Comparison of ENCODE assay signal across 14 mouse cellular contexts in genomic region chr11:31355737-31356136, GRCm38 (mm10). TPM values are rescaled to one million over a fixed set of nuclear protein-coding genes. Genes with fewer than 3 reads are reported as not detected.
"Had no signal": no experiment of that assay in that cellular context is flagged by ENCODE, and none has a peak within 500 bp of the region (broad histone marks: within the 10 kb centered on the region; RNA-seq: fewer than 3 reads in every experiment).

No protein-coding gene starts in this region.

- H3K4me1 ChIP-seq: limb, embryonic 12.5 days; lung, embryonic 15.5 days; midbrain, embryonic 15.5 days; neural tube, embryonic 12.5 days; stomach, embryonic 15.5 days had no signal

- H3K9me3 ChIP-seq: limb, embryonic 12.5 days; lung, embryonic 15.5 days; midbrain, embryonic 15.5 days; neural tube, embryonic 12.5 days; stomach, embryonic 15.5 days had no signal

- ATAC-seq: midbrain, embryonic 15.5 days had no signal

- H3K27me3 ChIP-seq: limb, embryonic 12.5 days; lung, embryonic 15.5 days; midbrain, embryonic 15.5 days; neural tube, embryonic 12.5 days; stomach, embryonic 15.5 days had no signal

- H3K27ac ChIP-seq: layer of hippocampus, adult 2 months; limb, embryonic 12.5 days; lung, embryonic 15.5 days; midbrain, embryonic 15.5 days; neural tube, embryonic 12.5 days; stomach, embryonic 15.5 days had no signal

- DNase-seq: kidney, adult 11 months; kidney, postnatal 10 days; kidney, postnatal 4 days; lung, postnatal 36 days; right cerebral cortex, postnatal 14 days; thymus, postnatal 4 days had no signal

- H3K9ac ChIP-seq: limb, embryonic 12.5 days; lung, embryonic 15.5 days; midbrain, embryonic 15.5 days; neural tube, embryonic 12.5 days; stomach, embryonic 15.5 days had no signal

- H3K4me2 ChIP-seq: limb, embryonic 12.5 days; lung, embryonic 15.5 days; midbrain, embryonic 11.5 days; midbrain, embryonic 15.5 days; neural tube, embryonic 12.5 days; stomach, embryonic 15.5 days had no signal

- H3K36me3 ChIP-seq: limb, embryonic 12.5 days; lung, embryonic 15.5 days; midbrain, embryonic 15.5 days; neural tube, embryonic 12.5 days; stomach, embryonic 15.5 days had no signal

- H3K4me3 ChIP-seq: layer of hippocampus, adult 2 months; limb, embryonic 12.5 days; lung, embryonic 15.5 days; midbrain, embryonic 15.5 days; neural tube, embryonic 12.5 days; stomach, embryonic 15.5 days had no signal

RNA-seq across cellular contexts. Expression of gene Stc2, which starts 14.1 kb away (rescaled TPM):
- total RNA-seq: monocyte, adult 5-6 weeks had no signal
